Mouse (Mus musculus): ENCODE results near the gene Hspe1.

DNA sequence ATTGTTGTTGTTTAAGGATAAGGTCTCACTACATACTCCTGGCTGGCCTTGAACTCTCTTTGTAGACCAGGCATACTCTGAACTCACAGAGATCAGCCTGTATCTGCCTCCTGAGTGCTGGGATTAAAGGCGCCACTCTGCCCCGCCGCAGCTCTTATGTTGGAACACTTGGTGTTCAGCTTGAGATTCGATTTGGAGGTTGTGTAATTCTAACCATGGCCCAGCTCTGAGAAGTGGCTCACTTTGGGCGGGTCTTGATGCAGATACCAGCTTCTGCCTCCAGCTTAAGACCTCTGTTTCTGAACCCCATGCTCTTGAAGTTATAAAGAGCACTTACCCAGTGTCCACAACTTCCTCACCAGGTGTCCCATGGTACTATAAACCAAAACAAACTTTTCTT is 41.8 kb downstream of the Hspe1 start:
- TF ChIP-seq MAX (IDR thresholded peaks at IDR 0.05) (no peak), CTCF (IDR thresholded peaks at IDR 0.05; ENCODE audit: control insufficient read depth, insufficient read depth, insufficient read length) (no peak), USF1 (IDR thresholded peaks at IDR 0.05; ENCODE audit: low read depth) (no peak), MYOD1 (IDR thresholded peaks at IDR 0.05; ENCODE audit: control insufficient read depth, insufficient read length, low read depth) (no peak), CEBPB (IDR thresholded peaks at IDR 0.05; ENCODE audit: low read depth) (no peak)

Measured in C2C12 (cell line).